Mouse (Mus musculus) MEL (cell line): ENCODE measurements around the gene Slco3a1.

Source experiments
- CTCF ChIP-seq, 3 experiments: IDR thresholded peaks in 2 of 3; conservative IDR thresholded peaks in 1 of 3; 2 replicates each; pipeline ENCODE4 v1.5.1; 2011 to 2012; ENCODE audit warnings: low read length in 3 of 3, low read depth in 2 of 3, mild to moderate bottlenecking in 2 of 3, improper control_type of control experiment in 1 of 3, inconsistent platforms in 1 of 3, mixed read lengths in 1 of 3, moderate library complexity in 1 of 3; ENCODE audit not compliant: control insufficient read depth in 1 of 3, insufficient read depth in 1 of 3, poor library complexity in 1 of 3, severe bottlenecking in 1 of 3
- MAX ChIP-seq: IDR thresholded peaks from 2 replicates; pipeline ENCODE4 v1.6.1; 2011; ENCODE audit warnings: low read length, improper control_type of control experiment
- POLR2A ChIP-seq, 2 experiments: IDR thresholded peaks; 2 replicates each; pipeline ENCODE4 v1.6.1; 2011 to 2012; ENCODE audit warnings: low read length in 2 of 2, mild to moderate bottlenecking in 2 of 2, control low read depth in 1 of 2, improper control_type of control experiment in 1 of 2, low read depth in 1 of 2, moderate library complexity in 1 of 2; ENCODE audit not compliant: control insufficient read depth in 1 of 2, insufficient read depth in 1 of 2, poor library complexity in 1 of 2
- RAD21 ChIP-seq: IDR thresholded peaks from 2 replicates; pipeline ENCODE4 v1.6.1; 2011; ENCODE audit warnings: mild to moderate bottlenecking, low read depth, low read length, improper control_type of control experiment
- TAL1 ChIP-seq: IDR thresholded peaks from 2 replicates; pipeline ENCODE4 v1.6.1; 2012; ENCODE audit warnings: mild to moderate bottlenecking, inconsistent platforms, low read length, moderate library complexity, mixed read lengths

DNA sequence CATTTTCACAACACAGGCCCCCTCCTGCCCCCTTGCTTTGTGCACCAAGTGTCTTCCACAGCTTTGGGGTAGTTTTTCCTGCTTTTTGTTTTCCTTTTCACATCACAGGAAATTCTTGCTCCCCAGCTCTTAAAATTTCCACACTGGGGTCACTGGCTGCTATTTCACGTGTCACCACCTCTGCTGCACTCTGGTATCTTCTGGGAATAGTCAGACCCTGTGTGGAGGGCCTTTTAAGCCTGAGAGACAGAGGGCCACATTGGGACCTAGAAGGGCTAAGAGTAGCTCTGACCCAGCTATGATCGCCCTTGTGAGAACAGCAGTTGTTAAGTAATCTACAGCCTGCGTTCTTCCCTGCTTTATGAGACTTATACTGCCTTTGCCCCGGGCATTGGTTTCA, 87.7 kb downstream of the Slco3a1 start:
- TF ChIP-seq MAX: no peak
- no peak for TF ChIP-seq CTCF (IDR thresholded peaks at IDR 0.05 in 2 of 3, conservative IDR thresholded peaks at IDR 0.05 in 1 of 3; ENCODE audit: control insufficient read depth in 1 of 3, insufficient read depth in 1 of 3, low read depth in 2 of 3, low read length in 3 of 3, poor library complexity in 1 of 3, severe bottlenecking in 1 of 3)
- no peak for TF ChIP-seq RAD21
- no peak for TF ChIP-seq POLR2A (IDR thresholded peaks at IDR 0.05; ENCODE audit: control insufficient read depth in 1 of 2, insufficient read depth in 1 of 2, low read depth in 1 of 2, low read length in 2 of 2, poor library complexity in 1 of 2)
- no peak for TF ChIP-seq TAL1
